Mouse (Mus musculus) stomach, postnatal 0 days (tissue): ENCODE measurements around the gene Sephs1. TPM values are rescaled to one million over a fixed set of nuclear protein-coding genes. Genes with fewer than 3 reads are reported as not detected.
"Not testable (repeated sequence)": the region's sequence is repeated elsewhere in the genome, so short reads cannot be mapped to it uniquely, and the experiment has no call there.

ENCODE experiments used
- ATAC-seq: fragments of 200-750 bp; cut with Nextera tagmentation; 2 replicates; pipeline ENCODE4 v1.8.0; 2017; ENCODE audit not compliant: low FRiP score, low TSS enrichment
- DNase-seq: peaks from one replicate; pipeline ENCODE4 v3.0.0-alpha.2; 2016; ENCODE audit warnings: low spot score
- H3K27ac ChIP-seq: fragments of 300-500 bp; sonication (generic); replicated peaks from 2 replicates; pipeline ENCODE4 v1.5.1; 2014; ENCODE audit warnings: mild to moderate bottlenecking, control low read depth
- H3K27me3 ChIP-seq: fragments of 300-500 bp; sonication (generic); 2 replicates; pipeline ENCODE4 v1.6.1; 2014; ENCODE audit warnings: low read length; ENCODE audit not compliant: control insufficient read depth, insufficient read depth
- H3K36me3 ChIP-seq: fragments of 300-500 bp; sonication (generic); 2 replicates; pipeline ENCODE4 v1.6.1; 2014; ENCODE audit warnings: low read length, mixed read lengths; ENCODE audit not compliant: control insufficient read depth, insufficient read depth
- H3K4me1 ChIP-seq: fragments of 300-500 bp; sonication (generic); replicated peaks from 2 replicates; pipeline ENCODE4 v1.6.1; 2014; ENCODE audit warnings: antibody characterized with exemption; ENCODE audit not compliant: control insufficient read depth, insufficient read depth
- H3K4me2 ChIP-seq: fragments of 300-500 bp; sonication (generic); replicated peaks from 2 replicates; pipeline ENCODE4 v1.6.1; 2014; ENCODE audit warnings: low read depth, mild to moderate bottlenecking, control low read depth, moderate library complexity
- H3K4me3 ChIP-seq: fragments of 300-500 bp; sonication (generic); 2 replicates; pipeline ENCODE4 v1.5.1; 2014; ENCODE audit warnings: low read depth, low read length, control low read depth
- H3K9ac ChIP-seq: fragments of 300-500 bp; sonication (generic); 2 replicates; pipeline ENCODE4 v1.6.1; 2014; ENCODE audit warnings: mild to moderate bottlenecking, low read length, control low read depth, mixed read lengths
- H3K9me3 ChIP-seq: fragments of 300-500 bp; sonication (generic); 2 replicates; pipeline ENCODE4 v1.6.1; 2016; ENCODE audit warnings: low read length; ENCODE audit not compliant: control insufficient read depth
- CTCF ChIP-seq: IDR thresholded peaks from 2 replicates; pipeline ENCODE4 v1.5.1; 2016; ENCODE audit warnings: antibody characterized with exemption, low read depth, mild to moderate bottlenecking, moderate library complexity
- EP300 ChIP-seq: optimal IDR thresholded peaks from 2 replicates; pipeline ENCODE3; 2016; ENCODE audit warnings: antibody characterized with exemption
- WGBS: fragments of 180-500 bp; shearing (Covaris S2); extraction: QIAGEN DNeasy Blood & Tissue Kit; methylation state at CpG from one replicate; pipeline ENCODE4 v1.1.7; 2014; 5-methylcytosine and 5-hydroxymethylcytosine counted together
- polyA plus RNA-seq: library from polyadenylated mRNA; unstranded; fragments of >200 nt; fragmentation: Nextera tagmentation; extraction: Ambion mirVana; gene quantifications from 2 replicates; pipeline ENCODE4 v1.2.1, GENCODE M21; 2015

The Sephs1 gene
- polyA plus RNA-seq, 1 experiment from 2014 or later, result 25.7 TPM

GRCm38 (mm10) chr2:4937931-4938330 is 56.6 kb downstream of the Sephs1 start:
- TF ChIP-seq EP300 (no peak), CTCF (no peak)
- Histone ChIP-seq H3K9ac (no peak overlapping the region), H3K27me3 (no peaks in the 10 kb centered on the region), H3K9me3 (no peaks in the 10 kb centered on the region), H3K27ac (no peak overlapping the region), H3K4me2 (no peak overlapping the region), H3K36me3 (no peaks in the 10 kb centered on the region), H3K4me1 (no peaks in the 10 kb centered on the region), H3K4me3 (no peak overlapping the region)
- WGBS, result 82% methylated on average over 7 of the region's 7 CpGs
- no peak for DNase-seq
- no peak for ATAC-seq

GRCm38 (mm10) chr2:4940861-4941260 is 59.5 kb downstream of the Sephs1 start:
- TF ChIP-seq EP300 (no peak), CTCF (no peak)
- no peak overlapping the region for H3K9ac ChIP-seq
- WGBS, result 92% methylated on average over 11 of the region's 11 CpGs
- H3K36me3 ChIP-seq, result no peaks in the 10 kb centered on the region
- no peak for DNase-seq
- no peak overlapping the region for H3K27ac ChIP-seq
- H3K4me2 ChIP-seq, result no peak overlapping the region
- ATAC-seq, result no peak
- no peak overlapping the region for H3K4me3 ChIP-seq
- no peaks in the 10 kb centered on the region for H3K27me3 ChIP-seq
- no peaks in the 10 kb centered on the region for H3K4me1 ChIP-seq
- no peaks in the 10 kb centered on the region for H3K9me3 ChIP-seq

GRCm38 (mm10) chr2:4949691-4950090 is 68.3 kb downstream of the Sephs1 start:
- not testable (repeated sequence) for H3K4me2 ChIP-seq, H3K4me3 ChIP-seq, H3K9me3 ChIP-seq, H3K27ac ChIP-seq, H3K9ac ChIP-seq, DNase-seq, ATAC-seq, H3K27me3 ChIP-seq, H3K4me1 ChIP-seq, H3K36me3 ChIP-seq
- 67% methylated on average over 8 of the region's 8 CpGs for WGBS

GRCm38 (mm10) chr2:4950986-4951385 is 69.6 kb downstream of the Sephs1 start:
- WGBS, result 95% methylated on average over 2 of the region's 2 CpGs
- no peak overlapping the region for H3K27ac ChIP-seq
- ATAC-seq (no peak), DNase-seq (no peak)
- no peaks in the 10 kb centered on the region for H3K9me3 ChIP-seq
- H3K36me3 ChIP-seq, result no peaks in the 10 kb centered on the region
- H3K4me3 ChIP-seq, result no peak overlapping the region
- no peak for TF ChIP-seq EP300
- no peak for TF ChIP-seq CTCF
- no peak overlapping the region for H3K9ac ChIP-seq
- H3K27me3 ChIP-seq, result no peaks in the 10 kb centered on the region
- no peaks in the 10 kb centered on the region for H3K4me1 ChIP-seq
- no peak overlapping the region for H3K4me2 ChIP-seq

GRCm38 (mm10) chr2:4954216-4954760 is 72.9 kb downstream of the Sephs1 start:
- TF ChIP-seq CTCF, result no peak
- TF ChIP-seq EP300, result no peak
- H3K4me3 ChIP-seq, result no peak overlapping the region
- H3K27me3 ChIP-seq, result no peaks in the 10 kb centered on the region
- ATAC-seq, result no peak
- no peaks in the 10 kb centered on the region for H3K36me3 ChIP-seq
- no peak overlapping the region for H3K27ac ChIP-seq
- H3K4me2 ChIP-seq, result no peak overlapping the region
- H3K9me3 ChIP-seq, result no peaks in the 10 kb centered on the region
- no peak overlapping the region for H3K9ac ChIP-seq
- no peak for DNase-seq
- H3K4me1 ChIP-seq, result no peaks in the 10 kb centered on the region
- WGBS, result 86% methylated on average over 6 of the region's 6 CpGs

- no peak overlapping the region for H3K9ac ChIP-seq
- WGBS, result 76% methylated on average over 12 of the region's 12 CpGs
- H3K36me3 ChIP-seq, result no peaks in the 10 kb centered on the region
- H3K27me3 ChIP-seq, result no peaks in the 10 kb centered on the region
- no peak for TF ChIP-seq EP300
- H3K27ac ChIP-seq, result no peak overlapping the region
- no peak for DNase-seq
- ATAC-seq, result no peak
- no peaks in the 10 kb centered on the region for H3K9me3 ChIP-seq
- H3K4me2 ChIP-seq, result no peak overlapping the region
- no peaks in the 10 kb centered on the region for H3K4me1 ChIP-seq
- no peak overlapping the region for H3K4me3 ChIP-seq
These were observed 76.7 kb downstream of the Sephs1 start for GRCm38 (mm10) chr2:4958039-4958438.

Other genes starting within 250 kb of the Sephs1 start
- 15.5 and 15.6 TPM in 2 replicates for gene Prpf18, start 229.5 kb upstream of the Sephs1 start, polyA plus RNA-seq
- 4.4 and 4.5 TPM in 2 replicates for gene Bend7, start 163.7 kb upstream of the Sephs1 start, polyA plus RNA-seq
- gene Phyh, start 37.5 kb downstream of the Sephs1 start, polyA plus RNA-seq, result 180 and 185 TPM in 2 replicates
- gene Ucma, start 94.6 kb downstream of the Sephs1 start, polyA plus RNA-seq, result not detected in 2 replicates
- gene Mcm10, start 131.2 kb downstream of the Sephs1 start, polyA plus RNA-seq, result 6.1 and 6.8 TPM in 2 replicates
- gene Optn, start 182.5 kb downstream of the Sephs1 start, polyA plus RNA-seq, result 16.6 and 17.0 TPM in 2 replicates